Mouse (Mus musculus) testis, adult 2 months (tissue): Measurements from ENCODE around the gene Mdga1. TPM values are rescaled to one million over a fixed set of nuclear protein-coding genes. Genes with fewer than 3 reads are reported as not detected.

ENCODE experiments used
- H3K27ac ChIP-seq: fragments of 200-500 bp; 2 replicates; pipeline ENCODE4 v1.5.1; 2012; ENCODE audit warnings: low read depth, low read length; ENCODE audit not compliant: control insufficient read depth, insufficient read depth
- H3K27me3 ChIP-seq: fragments of 200-500 bp; 2 replicates; pipeline ENCODE4 v1.6.1; 2012; ENCODE audit warnings: mild to moderate bottlenecking, low read length, moderate library complexity; ENCODE audit not compliant: control insufficient read depth, insufficient read depth
- H3K36me3 ChIP-seq: fragments of 200-500 bp; 2 replicates; pipeline ENCODE4 v1.6.1; 2012; ENCODE audit warnings: mild to moderate bottlenecking, low read length; ENCODE audit not compliant: control insufficient read depth, insufficient read depth
- H3K4me1 ChIP-seq: fragments of 200-500 bp; 2 replicates; pipeline ENCODE4 v1.6.1; 2012; ENCODE audit warnings: low read length; ENCODE audit not compliant: control insufficient read depth, insufficient read depth
- H3K4me3 ChIP-seq: fragments of 200-500 bp; 2 replicates; pipeline ENCODE4 v1.5.1; 2012; ENCODE audit warnings: low read depth, mild to moderate bottlenecking, low read length, moderate library complexity, mixed read lengths; ENCODE audit not compliant: control insufficient read depth
- CTCF ChIP-seq: fragments of 200-500 bp; IDR thresholded peaks from 2 replicates; pipeline ENCODE4 v1.5.1; 2012; ENCODE audit warnings: low read depth, mild to moderate bottlenecking, inconsistent platforms, low read length, moderate library complexity; ENCODE audit not compliant: control insufficient read depth, insufficient read depth, insufficient replicate concordance
- POLR2A ChIP-seq: fragments of 200-500 bp; IDR thresholded peaks from 2 replicates; pipeline ENCODE4 v1.6.1; 2012; ENCODE audit warnings: low read depth, mild to moderate bottlenecking, inconsistent platforms, low read length, moderate library complexity; ENCODE audit not compliant: control insufficient read depth
- polyA plus RNA-seq: library from polyadenylated mRNA; depleted of rRNA; stranded (reverse); fragments of >200 nt; gene quantifications from 2 replicates; pipeline ENCODE4 v1.2.3, GENCODE M21; 2012

The Mdga1 gene
- polyA plus RNA-seq, 1 experiment = 0.42 TPM

GRCm38 (mm10) chr17:29979841-29980240, 10.0 kb upstream of the Mdga1 start:
- H3K27ac ChIP-seq = no peak overlapping the region
- H3K4me3 ChIP-seq = no peak overlapping the region
- no peaks in the 10 kb centered on the region for H3K27me3 ChIP-seq
- peaks cover 10% of the 10 kb centered on the region for H3K4me1 ChIP-seq
- H3K36me3 ChIP-seq = no peaks in the 10 kb centered on the region
- TF ChIP-seq POLR2A (no peak), CTCF (no peak)

- TF ChIP-seq POLR2A (no peak), CTCF (no peak)
- no peaks in the 10 kb centered on the region for H3K36me3 ChIP-seq
- no peak overlapping the region for H3K4me3 ChIP-seq
- no peak overlapping the region for H3K27ac ChIP-seq
- H3K4me1 ChIP-seq = peaks cover 10% of the 10 kb centered on the region
- no peaks in the 10 kb centered on the region for H3K27me3 ChIP-seq
Observed at GRCm38 (mm10) chr17:29979020-29979419, 9.1 kb upstream of the Mdga1 start.

GRCm38 (mm10) chr17:29975731-29976130, 5.8 kb upstream of the Mdga1 start:
- Histone ChIP-seq H3K36me3 (no peaks in the 10 kb centered on the region), H3K4me1 (peaks cover 3% of the 10 kb centered on the region), H3K27me3 (no peaks in the 10 kb centered on the region), H3K27ac (no peak overlapping the region), H3K4me3 (no peak overlapping the region)
- peak; percentile 82; the same call in 1 of the 2 replicates for TF ChIP-seq CTCF
- no peak for TF ChIP-seq POLR2A

GRCm38 (mm10) chr17:29973226-29973625, 3.3 kb upstream of the Mdga1 start:
- Histone ChIP-seq H3K27ac (no peak overlapping the region), H3K27me3 (no peaks in the 10 kb centered on the region), H3K4me1 (peaks cover 3% of the 10 kb centered on the region), H3K4me3 (no peak overlapping the region), H3K36me3 (no peaks in the 10 kb centered on the region)
- TF ChIP-seq POLR2A = no peak
- TF ChIP-seq CTCF = no peak

GRCm38 (mm10) chr17:29971761-29972432, 2.0 kb upstream of the Mdga1 start:
- Histone ChIP-seq H3K36me3 (no peaks in the 10 kb centered on the region), H3K27me3 (no peaks in the 10 kb centered on the region), H3K27ac (no peak overlapping the region), H3K4me1 (peaks cover 3% of the 10 kb centered on the region), H3K4me3 (no peak overlapping the region)
- TF ChIP-seq POLR2A = no peak
- no peak for TF ChIP-seq CTCF

GRCm38 (mm10) chr17:29965506-29965905, 4.4 kb downstream of the Mdga1 start:
- Histone ChIP-seq H3K4me3 (no peak overlapping the region), H3K27ac (no peak overlapping the region), H3K4me1 (peaks cover 14% of the 10 kb centered on the region), H3K27me3 (no peaks in the 10 kb centered on the region), H3K36me3 (no peaks in the 10 kb centered on the region)
- no peak for TF ChIP-seq CTCF
- no peak for TF ChIP-seq POLR2A

GRCm38 (mm10) chr17:29963730-29964259, 6.1 kb downstream of the Mdga1 start:
- H3K27ac ChIP-seq = no peak overlapping the region
- no peak overlapping the region for H3K4me3 ChIP-seq
- H3K4me1 ChIP-seq = peaks cover 14% of the 10 kb centered on the region
- no peaks in the 10 kb centered on the region for H3K36me3 ChIP-seq
- TF ChIP-seq POLR2A = no peak
- TF ChIP-seq CTCF = no peak
- H3K27me3 ChIP-seq = no peaks in the 10 kb centered on the region
